8 mouse cellular contexts compared by ENCODE assay signal in genomic region chr10:22148441-22149072, GRCm38 (mm10). TPM values are rescaled to one million over a fixed set of nuclear protein-coding genes. Genes with fewer than 3 reads are reported as not detected.
A peak's percentile ranks its signal among the peaks of the same experiment; 100 is the strongest.
DNase-seq lines count a peak whose midpoint lies in the region; ATAC-seq and TF ChIP-seq lines count a peak whose summit lies in the region.

No protein-coding gene starts in this region.

- TF ChIP-seq CTCF in layer of hippocampus, adult 2 months (conservative IDR thresholded peaks at IDR 0.05), result peak; percentile 50
- TF ChIP-seq CTCF in lung, adult 2 months (IDR thresholded peaks at IDR 0.05; ENCODE audit: insufficient read depth, low read length), result peak; percentile 27; the same call in 1 of the 2 replicates

- H3K27ac ChIP-seq in layer of hippocampus, adult 2 months, result peak overlapping the region; percentile 43; the same call in 1 of the 2 replicates
- H3K27ac ChIP-seq in neural tube, embryonic 13.5 days (replicated peaks), result no peak overlapping the region

- H3K9me3 ChIP-seq in neural tube, embryonic 13.5 days, result no peaks in the 10 kb centered on the region

- H3K27me3 ChIP-seq in neural tube, embryonic 13.5 days, result peaks cover 47% of the 10 kb centered on the region

- TF ChIP-seq POLR2A in lung, adult 2 months (IDR thresholded peaks at IDR 0.05; ENCODE audit: borderline replicate concordance, extremely low read depth, low read depth, low read length), result peak; percentile 54; the same call in 1 of the 2 replicates

- peak overlapping the region; percentile 48 for H3K4me3 ChIP-seq in layer of hippocampus, adult 2 months
- H3K4me3 ChIP-seq in lung, adult 2 months (replicated peaks; ENCODE audit: extremely low read depth, low read depth, low read length), result peak overlapping the region; percentile 95
- H3K4me3 ChIP-seq in neural tube, embryonic 13.5 days, result peak overlapping the region; percentile 52

- no peak for DNase-seq in layer of hippocampus, adult 2 months (ENCODE audit: low spot score in 2 of 2)
- no peak for DNase-seq in layer of hippocampus, postnatal 25 days (ENCODE audit: extremely low spot score in 1 of 2, low spot score in 1 of 2)
- peak; percentile 60 to 61 for DNase-seq in cerebellum, postnatal 25 days
- peak; percentile 83 to 88 for DNase-seq in heart, adult 18-20 months
- peak; percentile 80 for DNase-seq in kidney, adult 11 months
- DNase-seq in lung, adult 2 months, result peak; percentile 85
- peak; percentile 80 for DNase-seq in thymus, postnatal 25 days

- under 1% methylated on average over 50 of the region's 50 CpGs for WGBS in lung, adult 2 months
- WGBS in neural tube, embryonic 13.5 days, result under 1% methylated on average over 50 of the region's 50 CpGs

- peak; percentile 67 for ATAC-seq in neural tube, embryonic 13.5 days (ENCODE audit: low read depth)

- H3K4me1 ChIP-seq in lung, adult 2 months (ENCODE audit: control insufficient read depth, insufficient read depth, low read length), result no peaks in the 10 kb centered on the region; the same call in 1 of the 2 replicates
- peaks cover 32% of the 10 kb centered on the region for H3K4me1 ChIP-seq in neural tube, embryonic 13.5 days (replicated peaks)

- peak overlapping the region; percentile 77 for H3K4me2 ChIP-seq in neural tube, embryonic 13.5 days

- H3K9ac ChIP-seq in neural tube, embryonic 13.5 days, result peak overlapping the region; percentile 63

- H3K36me3 ChIP-seq in neural tube, embryonic 13.5 days, result no peaks in the 10 kb centered on the region

RNA-seq across cellular contexts. Expression of gene E030030I06Rik, which starts 0.5 kb away (rescaled TPM):
- total RNA-seq in layer of hippocampus, adult 2 months (2021), result under 1 TPM in 1 of 2 experiments, not detected in 1; 0.39 TPM
- total RNA-seq in layer of hippocampus, postnatal 25 days (2021), result under 1 TPM in 1 of 2 experiments, not detected in 1; 0.31 TPM
- 1 to 10 TPM; 1.1 to 1.2 TPM for total RNA-seq in heart, adult 18-20 months (2021)
- polyA plus RNA-seq in lung, adult 2 months (2012; rRNA removed), result 2.2 and 4.2 TPM in 2 replicates
- 2.7 and 3.1 TPM in 2 replicates for polyA plus RNA-seq in neural tube, embryonic 13.5 days (2015; fragmentation: Nextera tagmentation; extraction: Ambion mirVana)

RNA-seq across cellular contexts. Expression of gene Raet1e, which starts 9.8 kb away (rescaled TPM):
- total RNA-seq in layer of hippocampus, adult 2 months (2021), result not detected
- not detected for total RNA-seq in layer of hippocampus, postnatal 25 days (2021)
- under 1 TPM in 1 of 2 experiments, not detected in 1; 0.39 TPM for total RNA-seq in heart, adult 18-20 months (2021)
- 0.98 and 1.0 TPM in 2 replicates for polyA plus RNA-seq in lung, adult 2 months (2012; rRNA removed)
- 1.8 and 2.3 TPM in 2 replicates for polyA plus RNA-seq in neural tube, embryonic 13.5 days (2015; fragmentation: Nextera tagmentation; extraction: Ambion mirVana)

RNA-seq across cellular contexts. Expression of gene H60b, which starts 9.8 kb away (rescaled TPM):
- not detected for total RNA-seq in layer of hippocampus, adult 2 months (2021)
- not detected for total RNA-seq in layer of hippocampus, postnatal 25 days (2021)
- not detected for total RNA-seq in heart, adult 18-20 months (2021)
- polyA plus RNA-seq in lung, adult 2 months (2012; rRNA removed), result not detected in 2 replicates
- polyA plus RNA-seq in neural tube, embryonic 13.5 days (2015; fragmentation: Nextera tagmentation; extraction: Ambion mirVana), result 0.66 TPM in 1 of 2 replicates, not detected in the other

Comparison
In these comparisons a context has a peak if more than half of its experiments do, and no peak if none do; other contexts are left out.
1. DNase-seq: peak in cerebellum, postnatal 25 days (2 of 2), heart, adult 18-20 months (2 of 2), kidney, adult 11 months (single experiment), lung, adult 2 months (single experiment) and thymus, postnatal 25 days (single experiment); none in layer of hippocampus, adult 2 months (0 of 2) and layer of hippocampus, postnatal 25 days (0 of 2).
2. Peak in every context shown above with its lines, with median percentiles within 50 percentile points of each other: H3K4me3 ChIP-seq.